11 mouse cellular contexts compared by ENCODE assay signal in the genomic region with DNA sequence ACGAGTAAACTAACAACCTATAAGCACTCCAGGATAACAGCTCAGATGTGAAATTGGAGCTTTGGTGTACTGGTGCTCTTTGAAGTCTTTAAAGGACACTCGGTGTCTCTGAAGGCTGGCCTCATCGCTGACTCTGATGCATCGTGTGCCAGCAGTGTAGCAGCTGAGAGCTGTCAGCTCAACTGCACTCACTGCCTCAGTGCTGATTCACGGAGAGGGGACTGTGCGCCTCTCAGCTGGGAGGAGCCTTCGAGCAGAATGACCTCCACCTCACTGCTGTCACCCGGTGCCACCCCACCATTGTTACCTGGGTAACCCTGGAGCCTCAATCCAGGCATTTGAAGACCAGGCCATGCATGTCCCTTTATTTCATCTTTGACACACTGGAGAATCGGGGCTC. TPM values are rescaled to one million over a fixed set of nuclear protein-coding genes. Genes with fewer than 3 reads are reported as not detected.
DNase-seq lines count a peak whose midpoint lies in the region; ATAC-seq and TF ChIP-seq lines count a peak whose summit lies in the region.
"Had no signal": no experiment of that assay in that cellular context is flagged by ENCODE, and none has a peak within 500 bp of the region (broad histone marks: within the 10 kb centered on the region; RNA-seq: fewer than 3 reads in every experiment).

No protein-coding gene starts in this region.

- no peak for DNase-seq in forebrain, postnatal 0 days
- DNase-seq in forebrain, embryonic 10.5 days (ENCODE audit: extremely low spot score, low spot score) = no peak
- no peak for DNase-seq in kidney, adult 9 months
- DNase-seq in adrenal gland, postnatal 14 days = peak; percentile 83
- peak; percentile 78 for DNase-seq in midbrain, embryonic 11.5 days (ENCODE audit: low spot score, missing footprints)
- DNase-seq in urinary bladder, adult 18-20 months (ENCODE audit: low spot score in 2 of 2) = no peak
- DNase-seq in cerebellum, adult 8-10 months = no peak
- DNase-seq: layer of hippocampus, adult 9-11 months had no signal

- H3K9me3 ChIP-seq in forebrain, postnatal 0 days (ENCODE audit: low read length) = no peaks in the 10 kb centered on the region
- no peaks in the 10 kb centered on the region; the same call in 1 of the 2 replicates for H3K9me3 ChIP-seq in forebrain, embryonic 10.5 days
- no peaks in the 10 kb centered on the region for H3K9me3 ChIP-seq in kidney, embryonic 16.5 days (ENCODE audit: low read length)
- H3K9me3 ChIP-seq in midbrain, embryonic 11.5 days (ENCODE audit: control insufficient read depth, low read length) = no peaks in the 10 kb centered on the region
- H3K9me3 ChIP-seq: hindbrain, embryonic 12.5 days had no signal

- no peak overlapping the region for H3K27ac ChIP-seq in forebrain, postnatal 0 days (ENCODE audit: low read depth, low read length)
- no peak overlapping the region for H3K27ac ChIP-seq in forebrain, embryonic 10.5 days
- no peak overlapping the region for H3K27ac ChIP-seq in kidney, embryonic 16.5 days (ENCODE audit: low read length)
- no peak overlapping the region for H3K27ac ChIP-seq in midbrain, embryonic 11.5 days (ENCODE audit: low read depth, low read length)
- H3K27ac ChIP-seq: hindbrain, embryonic 12.5 days had no signal

- 39% methylated on average over 9 of the region's 9 CpGs for WGBS in forebrain, postnatal 0 days
- 39% methylated on average over 9 of the region's 9 CpGs for WGBS in forebrain, embryonic 10.5 days
- WGBS in kidney, embryonic 16.5 days = 18% methylated on average over 9 of the region's 9 CpGs
- 15% methylated on average over 9 of the region's 9 CpGs for WGBS in midbrain, embryonic 11.5 days

- no peaks in the 10 kb centered on the region for H3K4me1 ChIP-seq in forebrain, postnatal 0 days (ENCODE audit: insufficient read depth)
- H3K4me1 ChIP-seq in forebrain, embryonic 10.5 days = peaks cover 8% of the 10 kb centered on the region
- no peaks in the 10 kb centered on the region for H3K4me1 ChIP-seq in kidney, embryonic 16.5 days (ENCODE audit: insufficient read depth, low read length)
- no peaks in the 10 kb centered on the region for H3K4me1 ChIP-seq in midbrain, embryonic 11.5 days (ENCODE audit: control insufficient read depth, insufficient read depth, low read length)

- no peak overlapping the region for H3K9ac ChIP-seq in forebrain, postnatal 0 days
- H3K9ac ChIP-seq in kidney, embryonic 16.5 days (replicated peaks; ENCODE audit: low read length) = no peak overlapping the region
- H3K9ac ChIP-seq in midbrain, embryonic 11.5 days (ENCODE audit: low read length) = no peak overlapping the region
- H3K9ac ChIP-seq: hindbrain, embryonic 12.5 days had no signal

- no peak overlapping the region for H3K4me2 ChIP-seq in forebrain, postnatal 0 days (ENCODE audit: low read depth)
- no peak overlapping the region for H3K4me2 ChIP-seq in kidney, embryonic 16.5 days (replicated peaks; ENCODE audit: low read depth, low read length)
- no peak overlapping the region for H3K4me2 ChIP-seq in midbrain, embryonic 11.5 days
- H3K4me2 ChIP-seq: hindbrain, embryonic 12.5 days had no signal

- no peak for TF ChIP-seq CTCF in forebrain, postnatal 0 days (IDR thresholded peaks at IDR 0.05; ENCODE audit: low read depth)

- peak; percentile 51; the same call in 1 of the 2 replicates for ATAC-seq in forebrain, postnatal 0 days
- peak; percentile 71; the same call in 1 of the 2 replicates for ATAC-seq in kidney, embryonic 16.5 days (ENCODE audit: low FRiP score, low TSS enrichment)
- 0 out of 2 replicates have a peak, but pooled peaks have one; percentile 46 for ATAC-seq in midbrain, embryonic 11.5 days (ENCODE audit: low FRiP score)

- no peaks in the 10 kb centered on the region for H3K27me3 ChIP-seq in forebrain, postnatal 0 days (ENCODE audit: insufficient read depth, low read length)
- no peaks in the 10 kb centered on the region for H3K27me3 ChIP-seq in forebrain, embryonic 10.5 days (ENCODE audit: poor library complexity, severe bottlenecking)
- H3K27me3 ChIP-seq in kidney, embryonic 16.5 days (ENCODE audit: insufficient read depth, low read length) = no peaks in the 10 kb centered on the region
- no peaks in the 10 kb centered on the region for H3K27me3 ChIP-seq in midbrain, embryonic 11.5 days (ENCODE audit: control insufficient read depth, insufficient read depth, low read length)
- H3K27me3 ChIP-seq: hindbrain, embryonic 12.5 days had no signal

- no peak overlapping the region for H3K4me3 ChIP-seq in forebrain, postnatal 0 days (ENCODE audit: low read depth, low read length)
- no peak overlapping the region for H3K4me3 ChIP-seq in forebrain, embryonic 10.5 days
- H3K4me3 ChIP-seq in kidney, embryonic 16.5 days (ENCODE audit: low read length) = no peak overlapping the region
- no peak overlapping the region for H3K4me3 ChIP-seq in midbrain, embryonic 11.5 days (ENCODE audit: low read depth, low read length)
- H3K4me3 ChIP-seq: erythroblast, embryonic 14.5 days; hindbrain, embryonic 12.5 days had no signal

- H3K36me3 ChIP-seq in forebrain, postnatal 0 days (ENCODE audit: insufficient read depth) = no peaks in the 10 kb centered on the region
- no peaks in the 10 kb centered on the region for H3K36me3 ChIP-seq in forebrain, embryonic 10.5 days (replicated peaks)
- no peaks in the 10 kb centered on the region for H3K36me3 ChIP-seq in kidney, embryonic 16.5 days (ENCODE audit: insufficient read depth, low read length)
- no peaks in the 10 kb centered on the region for H3K36me3 ChIP-seq in midbrain, embryonic 11.5 days (ENCODE audit: control insufficient read depth, insufficient read depth, low read length)
- H3K36me3 ChIP-seq: hindbrain, embryonic 12.5 days had no signal

RNA-seq across cellular contexts. Expression of gene Cdc14b, which starts 7.9 kb away (rescaled TPM):
- 1.7 and 3.0 TPM in 2 replicates for total RNA-seq in forebrain, postnatal 0 days (2014; rRNA removed)
- polyA plus RNA-seq in forebrain, postnatal 0 days (2015; fragmentation: Nextera tagmentation; extraction: Ambion mirVana) = 0.42 and 0.75 TPM in 2 replicates
- 18.8 TPM in 2 replicates for polyA plus RNA-seq in forebrain, embryonic 10.5 days (2016; fragmentation: Nextera tagmentation; extraction: Ambion mirVana)
- 16.1 and 16.9 TPM in 2 replicates for polyA plus RNA-seq in kidney, embryonic 16.5 days (2015; fragmentation: Nextera tagmentation; extraction: Ambion mirVana)
- total RNA-seq in adrenal gland, postnatal 14 days (2021) = 10.0 and 10.6 TPM in 2 replicates
- polyA plus RNA-seq in midbrain, embryonic 11.5 days (2014; fragmentation: Nextera tagmentation; extraction: Ambion mirVana) = 7.7 and 8.8 TPM in 2 replicates
- polyA plus RNA-seq: erythroblast, embryonic 14.5 days had no signal

RNA-seq across cellular contexts. Expression of gene Aaed1, which starts 45.4 kb away (rescaled TPM):
- 9.8 and 13.5 TPM in 2 replicates for total RNA-seq in forebrain, postnatal 0 days (2014; rRNA removed)
- polyA plus RNA-seq in forebrain, postnatal 0 days (2015; fragmentation: Nextera tagmentation; extraction: Ambion mirVana) = 7.2 and 9.1 TPM in 2 replicates
- polyA plus RNA-seq in forebrain, embryonic 10.5 days (2016; fragmentation: Nextera tagmentation; extraction: Ambion mirVana) = 26.3 and 27.2 TPM in 2 replicates
- 43.3 and 55.4 TPM in 2 replicates for polyA plus RNA-seq in kidney, embryonic 16.5 days (2015; fragmentation: Nextera tagmentation; extraction: Ambion mirVana)
- 48.3 and 50.7 TPM in 2 replicates for total RNA-seq in adrenal gland, postnatal 14 days (2021)
- polyA plus RNA-seq in midbrain, embryonic 11.5 days (2014; fragmentation: Nextera tagmentation; extraction: Ambion mirVana) = 19.5 and 21.4 TPM in 2 replicates

Comparison
In these comparisons a context has a peak if more than half of its experiments do, and no peak if none do; other contexts are left out.
1. DNase-seq: peak in adrenal gland, postnatal 14 days (single experiment) and midbrain, embryonic 11.5 days (single experiment); none in forebrain, postnatal 0 days (single experiment), forebrain, embryonic 10.5 days (single experiment), kidney, adult 9 months (single experiment), urinary bladder, adult 18-20 months (0 of 2) and cerebellum, adult 8-10 months (single experiment).
2. Peak in every context shown above with its lines, with median percentiles within 50 percentile points of each other: ATAC-seq.